ENCODE assay signal across 19 mouse cellular contexts in the genomic region with DNA sequence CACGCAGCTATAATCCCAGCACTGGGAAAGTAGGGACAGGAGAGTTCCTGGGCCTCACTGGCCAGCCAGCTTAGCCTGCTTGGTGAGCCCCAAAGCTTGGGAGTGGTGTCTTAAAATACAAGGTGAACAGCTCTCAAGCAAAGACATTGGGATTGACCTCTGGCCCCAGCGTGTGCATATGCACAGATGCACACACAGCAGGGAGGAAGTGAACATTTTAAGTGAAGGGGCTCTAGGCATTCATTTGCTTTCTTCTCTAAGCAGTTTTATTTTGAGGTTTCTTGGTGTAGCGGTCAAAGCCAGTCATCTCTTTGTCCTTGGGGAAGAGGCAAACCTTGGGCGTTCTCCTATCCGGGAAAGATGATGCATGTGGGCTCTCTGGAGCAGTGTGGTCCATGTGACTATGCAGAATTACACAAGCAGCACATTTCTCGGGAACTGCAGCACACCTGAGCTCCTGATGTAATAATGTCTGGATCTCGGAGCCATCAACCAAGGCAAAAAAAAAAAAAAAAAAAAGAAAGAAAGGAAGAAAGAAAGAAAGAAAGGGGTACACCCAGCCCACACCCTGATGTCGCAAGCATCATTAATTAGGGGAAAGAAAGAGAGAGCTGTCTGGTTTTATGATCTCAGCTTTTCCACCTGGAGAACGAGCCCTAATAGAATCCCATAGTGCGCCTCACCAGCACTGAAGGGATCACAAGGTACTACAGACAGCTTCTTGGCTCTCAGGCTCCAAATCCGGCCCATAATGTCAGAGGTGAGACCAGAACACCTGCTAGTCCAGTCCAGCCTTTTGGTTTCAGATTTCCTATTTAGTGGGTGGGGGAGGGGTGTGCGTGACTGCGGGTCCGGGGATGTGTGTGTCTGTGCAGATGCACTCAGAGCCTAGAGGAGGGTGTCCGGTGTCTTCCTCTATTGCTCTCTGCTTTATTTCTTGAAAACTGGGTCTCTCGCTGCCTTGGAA.
DNase-seq lines count a peak whose midpoint lies in the region; ATAC-seq and TF ChIP-seq lines count a peak whose summit lies in the region.
"Had no signal": no experiment of that assay in that cellular context is flagged by ENCODE, and none has a peak within 500 bp of the region (broad histone marks: within the 10 kb centered on the region; RNA-seq: fewer than 3 reads in every experiment).

No protein-coding gene starts in this region.

- WGBS in kidney, postnatal 0 days, result 42% methylated on average over 16 of the region's 16 CpGs
- WGBS in embryonic facial prominence, embryonic 11.5 days, result 72% methylated on average over 16 of the region's 16 CpGs

- no peak; the same call in 1 of the 2 replicates for ATAC-seq in kidney, postnatal 0 days (replicated peaks; ENCODE audit: low FRiP score, low read depth)
- 0 out of 2 replicates have a peak, but pooled peaks have one; percentile 9 for ATAC-seq in embryonic facial prominence, embryonic 11.5 days (replicated peaks; ENCODE audit: insufficient number of reproducible peaks, low FRiP score, low TSS enrichment, low read depth)
- ATAC-seq: forebrain, postnatal 0 days had no signal

- H3K4me3 ChIP-seq in kidney, postnatal 0 days (replicated peaks; ENCODE audit: low read depth, low read length), result no peak overlapping the region
- H3K4me3 ChIP-seq in embryonic facial prominence, embryonic 11.5 days (ENCODE audit: low read depth, low read length), result no peak overlapping the region
- H3K4me3 ChIP-seq: hindbrain, embryonic 15.5 days; limb, embryonic 15.5 days; neural tube, embryonic 12.5 days; stomach, embryonic 15.5 days had no signal

- peak; percentile 55 for DNase-seq in gastrocnemius, adult 18-20 months (ENCODE audit: low spot score)
- no peak for DNase-seq in gastrocnemius, postnatal 4 days (ENCODE audit: low spot score in 2 of 2)
- peak; percentile 46 for DNase-seq in kidney, postnatal 0 days (ENCODE audit: low spot score)
- no peak for DNase-seq in kidney, adult 11 months
- DNase-seq in embryonic facial prominence, embryonic 11.5 days (ENCODE audit: low spot score), result no peak
- DNase-seq in urinary bladder, postnatal 25 days (ENCODE audit: low spot score), result no peak
- DNase-seq in cerebellum, postnatal 14 days, result no peak
- DNase-seq: cerebellum, adult 11-12 months; forebrain, postnatal 0 days; heart, postnatal 14 days; kidney, adult 9 months; layer of hippocampus, adult 9-11 months; lung, postnatal 10 days; thymus, postnatal 14 days had no signal

- H3K4me2 ChIP-seq in kidney, postnatal 0 days (ENCODE audit: low read length), result no peak overlapping the region
- H3K4me2 ChIP-seq in embryonic facial prominence, embryonic 11.5 days (ENCODE audit: low read depth, low read length), result no peak overlapping the region
- H3K4me2 ChIP-seq: heart, embryonic 11.5 days; hindbrain, embryonic 15.5 days; limb, embryonic 15.5 days; neural tube, embryonic 12.5 days; stomach, embryonic 15.5 days had no signal

- H3K9me3 ChIP-seq in kidney, postnatal 0 days (replicated peaks; ENCODE audit: low read length), result no peaks in the 10 kb centered on the region
- H3K9me3 ChIP-seq in embryonic facial prominence, embryonic 11.5 days (replicated peaks; ENCODE audit: control insufficient read depth, low read length), result no peaks in the 10 kb centered on the region
- H3K9me3 ChIP-seq: hindbrain, embryonic 15.5 days; limb, embryonic 15.5 days; neural tube, embryonic 12.5 days; stomach, embryonic 15.5 days had no signal

- no peaks in the 10 kb centered on the region for H3K4me1 ChIP-seq in kidney, postnatal 0 days (replicated peaks; ENCODE audit: insufficient read depth, low read length)
- H3K4me1 ChIP-seq in embryonic facial prominence, embryonic 11.5 days (ENCODE audit: control insufficient read depth, insufficient read depth, low read length), result no peaks in the 10 kb centered on the region
- H3K4me1 ChIP-seq: neural tube, embryonic 12.5 days had no signal

- no peaks in the 10 kb centered on the region for H3K27me3 ChIP-seq in kidney, postnatal 0 days (ENCODE audit: insufficient read depth, low read length)
- H3K27me3 ChIP-seq in embryonic facial prominence, embryonic 11.5 days (ENCODE audit: control insufficient read depth, insufficient read depth, low read length), result no peaks in the 10 kb centered on the region
- H3K27me3 ChIP-seq: hindbrain, embryonic 15.5 days; limb, embryonic 15.5 days; neural tube, embryonic 12.5 days; stomach, embryonic 15.5 days had no signal

- no peak overlapping the region for H3K27ac ChIP-seq in kidney, postnatal 0 days
- H3K27ac ChIP-seq in embryonic facial prominence, embryonic 11.5 days (replicated peaks; ENCODE audit: low read depth, low read length), result no peak overlapping the region
- H3K27ac ChIP-seq: hindbrain, embryonic 15.5 days; limb, embryonic 15.5 days; neural tube, embryonic 12.5 days; stomach, embryonic 15.5 days had no signal

- no peak for TF ChIP-seq CTCF in kidney, postnatal 0 days (IDR thresholded peaks at IDR 0.05; ENCODE audit: low read depth)

- no peaks in the 10 kb centered on the region for H3K36me3 ChIP-seq in kidney, postnatal 0 days (ENCODE audit: insufficient read depth, low read length)
- H3K36me3 ChIP-seq in embryonic facial prominence, embryonic 11.5 days (replicated peaks; ENCODE audit: control insufficient read depth, insufficient read depth, low read depth, low read length), result no peaks in the 10 kb centered on the region
- H3K36me3 ChIP-seq: hindbrain, embryonic 15.5 days; limb, embryonic 15.5 days; neural tube, embryonic 12.5 days; stomach, embryonic 15.5 days had no signal

- H3K9ac ChIP-seq in kidney, postnatal 0 days (ENCODE audit: low read depth, low read length), result no peak overlapping the region
- no peak overlapping the region for H3K9ac ChIP-seq in embryonic facial prominence, embryonic 11.5 days (replicated peaks; ENCODE audit: low read length)
- H3K9ac ChIP-seq: forebrain, postnatal 0 days; hindbrain, embryonic 15.5 days; limb, embryonic 15.5 days; neural tube, embryonic 12.5 days; stomach, embryonic 15.5 days had no signal

Comparison
In these comparisons a context has a peak if more than half of its experiments do, and no peak if none do; other contexts are left out.
1. DNase-seq: peak in gastrocnemius, adult 18-20 months (single experiment) and kidney, postnatal 0 days (single experiment); none in gastrocnemius, postnatal 4 days (0 of 2), kidney, adult 11 months (single experiment), embryonic facial prominence, embryonic 11.5 days (single experiment), urinary bladder, postnatal 25 days (single experiment) and cerebellum, postnatal 14 days (0 of 2).